Mouse (Mus musculus) liver, adult 2 months (tissue): ENCODE data around the gene P2rx7. TPM values are rescaled to one million over a fixed set of nuclear protein-coding genes. Genes with fewer than 3 reads are reported as not detected.

ENCODE experiments used
- DNase-seq: peaks from one replicate; pipeline ENCODE4 v3.0.0-alpha.2; 2011; ENCODE audit warnings: low read depth, low spot score; ENCODE audit errors: extremely low read depth
- H3K27ac ChIP-seq: fragments of 200-500 bp; replicated peaks from 2 replicates; pipeline ENCODE4 v1.5.1; 2012; ENCODE audit warnings: low read depth, mild to moderate bottlenecking, control low read depth, inconsistent platforms, low read length; ENCODE audit not compliant: insufficient read depth
- H3K27me3 ChIP-seq: fragments of 200-500 bp; 2 replicates; pipeline ENCODE4 v1.6.1; 2012; ENCODE audit warnings: mild to moderate bottlenecking, moderate library complexity, low read length, inconsistent platforms; ENCODE audit not compliant: control insufficient read depth, insufficient read depth
- H3K36me3 ChIP-seq: fragments of 200-500 bp; 2 replicates; pipeline ENCODE4 v1.6.1; 2012; ENCODE audit warnings: low read length, inconsistent platforms; ENCODE audit not compliant: control insufficient read depth, insufficient read depth
- H3K4me1 ChIP-seq: fragments of 200-500 bp; 2 replicates; pipeline ENCODE4 v1.6.1; 2011; ENCODE audit warnings: low read length; ENCODE audit not compliant: control insufficient read depth, insufficient read depth
- H3K4me3 ChIP-seq: fragments of 200-500 bp; 2 replicates; pipeline ENCODE4 v1.5.1; 2011; ENCODE audit warnings: low read depth, mild to moderate bottlenecking, control low read depth, low read length, moderate library complexity; ENCODE audit not compliant: insufficient read depth
- H3K79me2 ChIP-seq: fragments of 200-500 bp; 2 replicates; pipeline ENCODE4 v1.6.1; 2012; ENCODE audit warnings: inconsistent platforms, mild to moderate bottlenecking, low read length, moderate library complexity; ENCODE audit not compliant: control insufficient read depth, insufficient read depth
- H3K9ac ChIP-seq: fragments of 200-500 bp; 2 replicates; pipeline ENCODE4 v1.6.1; 2012; ENCODE audit warnings: low read depth, mild to moderate bottlenecking, control low read depth, inconsistent platforms, low read length
- CTCF ChIP-seq: fragments of 200-500 bp; IDR thresholded peaks from 2 replicates; pipeline ENCODE4 v1.5.1; 2011; ENCODE audit warnings: low read depth, low read length, control low read depth
- POLR2A ChIP-seq: fragments of 200-500 bp; IDR thresholded peaks from 2 replicates; pipeline ENCODE4 v1.6.1; 2011; ENCODE audit warnings: low read length, control low read depth; ENCODE audit not compliant: insufficient read depth; ENCODE audit errors: extremely low read depth
- WGBS: fragments of 180-500 bp; shearing (Covaris S2); methylation state at CpG from one replicate; pipeline ENCODE4 v1.1.7; 2018; 5-methylcytosine and 5-hydroxymethylcytosine counted together
- polyA plus RNA-seq: library from polyadenylated mRNA; depleted of rRNA; stranded (reverse); fragments of >200 nt; gene quantifications from 2 replicates; pipeline ENCODE4 v1.2.3, GENCODE M21; 2012
- total RNA-seq: library from RNA; depleted of rRNA; stranded (reverse); fragments of >200 nt; gene quantifications from 2 replicates; pipeline ENCODE4 v1.2.3, GENCODE M21; 2014

Gene P2rx7
- total and polyA plus RNA-seq, 2 experiments, result 2.2 to 2.7 TPM

DNA sequence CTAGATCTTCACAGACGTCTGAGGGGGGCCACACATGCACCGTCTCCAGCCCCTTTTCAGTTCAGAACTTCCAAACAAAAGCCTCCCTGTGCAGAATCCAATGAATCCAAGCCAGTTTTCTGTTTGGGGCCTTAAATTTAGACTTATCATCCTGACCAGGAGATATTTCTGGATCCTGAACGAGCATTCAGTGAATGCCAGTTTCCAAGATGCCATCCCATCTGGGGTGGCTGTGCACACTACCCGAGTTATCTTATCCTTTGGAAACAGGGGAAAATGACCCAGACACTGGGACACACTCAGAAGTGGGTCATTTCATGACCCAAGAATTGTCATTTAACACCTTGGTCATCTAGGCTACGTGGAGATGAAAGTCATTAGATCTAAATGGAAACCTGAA lies 26.0 kb upstream of the P2rx7 start:
- Histone ChIP-seq H3K9ac (no peak overlapping the region), H3K27me3 (no peaks in the 10 kb centered on the region), H3K4me3 (no peak overlapping the region), H3K79me2 (no peaks in the 10 kb centered on the region), H3K36me3 (no peaks in the 10 kb centered on the region), H3K27ac (no peak overlapping the region), H3K4me1 (peaks cover 3% of the 10 kb centered on the region)
- 90% methylated on average over 5 of the region's 5 CpGs for WGBS
- no peak for TF ChIP-seq CTCF
- TF ChIP-seq POLR2A, result no peak
- DNase-seq, result no peak

DNA sequence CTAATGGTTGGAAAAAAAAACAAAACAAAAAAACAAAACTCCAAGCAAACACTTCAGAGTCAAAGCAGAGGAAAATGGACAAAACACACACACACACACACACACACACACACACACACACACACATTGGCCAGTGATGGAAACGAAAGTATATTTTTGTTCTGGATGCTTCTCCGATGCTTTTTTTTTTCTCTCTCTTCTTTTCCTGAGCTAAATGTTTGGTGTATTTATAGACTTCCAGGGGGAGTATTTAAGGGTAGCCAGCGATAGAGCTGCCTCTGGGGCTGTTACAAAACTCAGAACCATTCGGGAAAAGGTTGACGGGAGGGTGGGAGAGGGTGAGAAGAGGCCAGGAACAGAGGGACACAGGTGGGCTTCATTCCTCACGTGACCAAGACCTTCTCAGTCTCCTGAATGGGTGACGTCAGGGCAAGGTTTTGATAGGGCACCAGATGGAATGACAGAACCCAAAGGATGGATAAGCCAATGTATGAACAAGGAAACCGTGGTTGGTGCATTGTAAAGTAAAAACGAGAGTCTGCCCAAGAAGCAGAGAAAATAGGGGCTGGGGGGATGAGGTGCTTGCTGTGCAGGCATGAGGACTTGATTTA lies 23.9 kb upstream of the P2rx7 start:
- no peaks in the 10 kb centered on the region for H3K27me3 ChIP-seq
- H3K4me3 ChIP-seq, result no peak overlapping the region
- 82% methylated on average over 9 of the region's 9 CpGs for WGBS
- peaks cover 5% of the 10 kb centered on the region for H3K4me1 ChIP-seq
- H3K27ac ChIP-seq, result no peak overlapping the region
- H3K79me2 ChIP-seq, result no peaks in the 10 kb centered on the region
- no peak for TF ChIP-seq POLR2A
- no peak for TF ChIP-seq CTCF
- no peaks in the 10 kb centered on the region for H3K36me3 ChIP-seq
- DNase-seq, result no peak
- no peak overlapping the region for H3K9ac ChIP-seq

- 74% methylated on average over 7 of the region's 7 CpGs for WGBS
- H3K27me3 ChIP-seq, result no peaks in the 10 kb centered on the region
- DNase-seq, result peak; percentile 26
- H3K27ac ChIP-seq, result no peak overlapping the region
- H3K79me2 ChIP-seq, result no peaks in the 10 kb centered on the region
- TF ChIP-seq POLR2A, result no peak
- TF ChIP-seq CTCF, result no peak
- peaks cover 5% of the 10 kb centered on the region for H3K4me1 ChIP-seq
- H3K4me3 ChIP-seq, result no peak overlapping the region
- H3K36me3 ChIP-seq, result no peaks in the 10 kb centered on the region
- no peak overlapping the region for H3K9ac ChIP-seq
These were observed 22.3 kb upstream of the P2rx7 start for GRCm38 (mm10) chr5:122621376-122621886.

DNA sequence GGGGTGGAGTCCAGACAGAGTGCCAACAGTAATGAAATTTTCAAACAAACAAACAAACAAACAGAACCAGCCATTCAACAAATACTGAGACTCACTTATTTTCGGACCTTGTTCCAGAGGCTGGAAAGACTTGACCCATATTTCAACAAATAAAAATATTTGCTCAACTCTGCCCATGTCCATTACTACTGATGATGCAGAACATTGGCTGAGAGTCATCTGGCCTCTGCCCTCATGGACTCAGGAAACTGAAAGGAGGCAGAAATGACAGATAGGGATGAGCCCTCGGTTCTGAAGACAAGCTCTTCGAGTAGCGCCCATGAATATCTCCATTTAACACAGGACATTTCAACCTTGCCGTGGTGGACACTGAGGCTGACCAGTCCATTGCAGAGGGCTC lies 21.2 kb upstream of the P2rx7 start:
- Histone ChIP-seq H3K4me3 (no peak overlapping the region), H3K36me3 (no peaks in the 10 kb centered on the region), H3K9ac (no peak overlapping the region), H3K4me1 (peaks cover 5% of the 10 kb centered on the region), H3K27ac (peak overlapping the region; percentile 62), H3K27me3 (no peaks in the 10 kb centered on the region), H3K79me2 (no peaks in the 10 kb centered on the region)
- no peak for TF ChIP-seq CTCF
- no peak for TF ChIP-seq POLR2A
- DNase-seq, result peak; percentile 95
- WGBS, result 35% methylated on average over 5 of the region's 5 CpGs

- Histone ChIP-seq H3K36me3 (no peaks in the 10 kb centered on the region), H3K79me2 (no peaks in the 10 kb centered on the region), H3K27ac (no peak overlapping the region), H3K27me3 (no peaks in the 10 kb centered on the region), H3K4me3 (no peak overlapping the region), H3K4me1 (peaks cover 5% of the 10 kb centered on the region), H3K9ac (no peak overlapping the region)
- TF ChIP-seq CTCF (no peak), POLR2A (no peak)
- no peak for DNase-seq
- WGBS, result 85% methylated on average over 9 of the region's 9 CpGs
These were observed 19.9 kb upstream of the P2rx7 start for GRCm38 (mm10) chr5:122623861-122624260.

- no peak for TF ChIP-seq POLR2A
- no peak for TF ChIP-seq CTCF
- 87% methylated on average over 11 of the region's 11 CpGs for WGBS
These were observed 18.7 kb upstream of the P2rx7 start for GRCm38 (mm10) chr5:122624952-122625479.

More at GRCm38 (mm10) chr5:122624952-122625479, 18.7 kb upstream of the P2rx7 start:
- Histone ChIP-seq H3K79me2 (no peaks in the 10 kb centered on the region), H3K36me3 (no peaks in the 10 kb centered on the region), H3K9ac (no peak overlapping the region), H3K4me1 (peaks cover 5% of the 10 kb centered on the region), H3K27ac (no peak overlapping the region), H3K4me3 (no peak overlapping the region), H3K27me3 (no peaks in the 10 kb centered on the region)
- DNase-seq, result no peak
